Mouse (Mus musculus) limb, embryonic 15.5 days (tissue): ENCODE results near the gene Rfx2. TPM values are rescaled to one million over a fixed set of nuclear protein-coding genes. Genes with fewer than 3 reads are reported as not detected.
A peak's percentile ranks its signal among the peaks of the same experiment; 100 is the strongest.

Experiments
- ATAC-seq: fragments of 200-750 bp; cut with Nextera tagmentation; 2 replicates; pipeline ENCODE4 v1.8.0; 2017; ENCODE audit warnings: low read depth, moderate TSS enrichment; ENCODE audit not compliant: insufficient number of reproducible peaks, low FRiP score, low TSS enrichment
- H3K27ac ChIP-seq: fragments of 300-500 bp; sonication (generic); 2 replicates; pipeline ENCODE4 v1.5.1; 2015; ENCODE audit warnings: moderate library complexity, mild to moderate bottlenecking, inconsistent platforms
- H3K27me3 ChIP-seq: fragments of 300-500 bp; sonication (generic); 2 replicates; pipeline ENCODE4 v1.6.1; 2015; ENCODE audit warnings: inconsistent platforms
- H3K36me3 ChIP-seq: fragments of 300-500 bp; sonication (generic); 2 replicates; pipeline ENCODE4 v1.6.1; 2015; ENCODE audit warnings: inconsistent platforms
- H3K4me1 ChIP-seq: fragments of 300-500 bp; sonication (generic); 2 replicates; pipeline ENCODE4 v1.6.1; 2015; ENCODE audit warnings: inconsistent platforms
- H3K4me2 ChIP-seq: fragments of 300-500 bp; sonication (generic); 2 replicates; pipeline ENCODE4 v1.6.1; 2015; ENCODE audit warnings: mild to moderate bottlenecking, inconsistent platforms
- H3K4me3 ChIP-seq: fragments of 300-500 bp; sonication (generic); 2 replicates; pipeline ENCODE4 v1.5.1; 2015; ENCODE audit warnings: mild to moderate bottlenecking, inconsistent platforms
- H3K9ac ChIP-seq: fragments of 300-500 bp; sonication (generic); 2 replicates; pipeline ENCODE4 v1.6.1; 2015; ENCODE audit warnings: inconsistent platforms
- H3K9me3 ChIP-seq: fragments of 300-500 bp; sonication (generic); 2 replicates; pipeline ENCODE4 v1.6.1; 2016; ENCODE audit warnings: inconsistent platforms
- WGBS: fragments of 180-500 bp; shearing (Covaris S2); methylation state at CpG from one replicate; pipeline ENCODE4 v1.1.7; 2015; 5-methylcytosine and 5-hydroxymethylcytosine counted together
- polyA plus RNA-seq: library from polyadenylated mRNA; unstranded; fragments of >200 nt; fragmentation: Nextera tagmentation; extraction: Ambion mirVana; gene quantifications from 2 replicates; pipeline ENCODE4 v1.2.1, GENCODE M21; 2015

Gene Rfx2
- 6.0 and 6.1 TPM in 2 replicates for polyA plus RNA-seq

DNA sequence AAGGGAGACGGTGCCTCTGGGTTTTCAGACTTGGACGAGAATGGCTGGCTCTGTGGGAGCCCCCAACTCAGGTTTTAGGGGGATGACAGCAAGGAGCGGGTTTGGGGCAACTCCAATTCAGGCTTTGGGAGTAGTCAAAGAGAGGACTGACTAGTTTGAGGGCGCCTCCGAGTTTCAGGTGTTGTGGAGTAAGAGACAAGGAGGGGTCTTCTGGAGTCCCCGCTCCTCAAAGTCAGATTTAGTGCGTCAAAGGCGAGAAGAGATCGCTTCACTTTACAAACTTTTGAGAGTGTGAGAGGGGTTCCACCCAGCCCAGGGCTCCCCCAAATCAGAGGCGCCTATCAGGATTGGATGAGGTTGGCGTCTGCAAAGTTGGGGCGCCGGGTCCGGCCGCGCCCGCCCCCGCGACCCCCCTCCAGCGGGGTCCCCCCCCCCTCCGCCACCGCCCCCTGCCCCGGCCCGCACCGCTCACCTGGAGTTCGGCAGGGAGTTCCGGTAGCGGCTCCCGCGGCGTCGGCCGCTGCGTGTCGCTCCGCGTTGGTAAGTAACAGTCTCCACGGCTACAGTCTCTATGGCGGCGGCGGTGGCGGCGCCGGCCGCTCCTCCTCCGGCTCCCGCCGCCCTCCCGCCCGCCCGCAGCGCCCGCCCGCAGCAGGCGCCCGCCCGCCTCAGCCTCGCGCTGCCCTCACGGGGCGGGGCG lies at the start of gene Rfx2:
TSS of gene Rfx2 (minus strand) at position 603 of the 700 bp plus-strand sequence.
- Histone ChIP-seq H3K27ac (no peak within 1 kb of the TSS), H3K9ac (peak within 1 kb of the TSS; percentile 37)
- WGBS, result under 1% methylated on average over 45 of the region's 62 CpGs

DNA sequence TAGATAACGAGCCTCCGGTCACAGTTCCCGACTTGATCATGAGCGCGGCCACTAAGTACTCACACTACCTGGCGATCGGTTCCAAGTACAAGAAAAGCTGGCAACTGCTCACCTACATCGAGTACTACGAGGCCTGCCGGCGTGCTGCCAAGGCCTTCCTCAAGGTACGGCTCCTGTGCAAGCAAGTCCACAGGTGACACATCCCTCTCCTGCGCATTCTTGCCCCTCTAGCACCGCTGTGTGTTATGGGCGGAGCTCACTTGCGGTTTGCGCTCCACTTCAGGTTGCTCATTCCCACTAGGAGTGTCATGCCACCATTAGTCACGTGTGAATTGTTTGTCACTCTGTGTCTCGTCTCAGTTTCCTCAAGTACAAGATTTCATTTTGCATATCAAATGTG lies 46.6 kb upstream of the Rfx2 start:
- Histone ChIP-seq H3K4me1 (no peaks in the 10 kb centered on the region), H3K27ac (no peak overlapping the region), H3K9me3 (no peaks in the 10 kb centered on the region), H3K9ac (no peak overlapping the region), H3K4me3 (no peak overlapping the region), H3K36me3 (no peaks in the 10 kb centered on the region), H3K27me3 (no peaks in the 10 kb centered on the region), H3K4me2 (no peak overlapping the region)
- 84% methylated on average over 19 of the region's 19 CpGs for WGBS
- ATAC-seq, result no peak

More for the DNA sequence above, at the start of gene Rfx2:
- Histone ChIP-seq H3K4me3 (peak within 1 kb of the TSS; percentile 67), H3K36me3 (no peaks in the 10 kb centered on the region), H3K4me1 (peaks cover 14% of the 10 kb centered on the region), H3K4me2 (peak within 1 kb of the TSS; percentile 88), H3K27me3 (peaks cover 22% of the 10 kb centered on the region), H3K9me3 (no peaks in the 10 kb centered on the region)
- no peak; the same call in 1 of the 2 replicates for ATAC-seq

DNA sequence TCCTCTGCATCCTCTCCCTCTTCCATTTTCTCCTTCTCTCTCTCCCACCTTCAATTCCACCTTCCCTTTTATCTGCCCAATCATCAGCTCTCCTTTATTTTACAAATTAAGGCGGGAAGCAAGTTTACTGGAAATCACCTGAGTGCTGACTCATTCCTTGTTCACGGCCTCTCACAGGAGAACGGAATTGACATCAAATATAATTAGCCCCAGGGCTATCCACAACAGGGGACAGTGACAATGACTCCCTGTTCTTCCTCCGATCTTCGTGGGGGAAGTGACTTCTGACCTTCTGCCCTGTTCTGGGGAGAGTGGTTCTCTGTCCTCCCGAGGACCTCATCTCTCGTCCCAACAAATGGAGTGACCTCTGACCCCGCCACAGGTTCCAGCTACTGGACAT lies 46.2 kb upstream of the Rfx2 start:
- ATAC-seq, result no peak
- Histone ChIP-seq H3K27ac (no peak overlapping the region), H3K9me3 (no peaks in the 10 kb centered on the region), H3K27me3 (no peaks in the 10 kb centered on the region), H3K4me3 (no peak overlapping the region), H3K4me1 (no peaks in the 10 kb centered on the region), H3K4me2 (no peak overlapping the region), H3K9ac (no peak overlapping the region), H3K36me3 (no peaks in the 10 kb centered on the region)
- 62% methylated on average over 8 of the region's 8 CpGs for WGBS

DNA sequence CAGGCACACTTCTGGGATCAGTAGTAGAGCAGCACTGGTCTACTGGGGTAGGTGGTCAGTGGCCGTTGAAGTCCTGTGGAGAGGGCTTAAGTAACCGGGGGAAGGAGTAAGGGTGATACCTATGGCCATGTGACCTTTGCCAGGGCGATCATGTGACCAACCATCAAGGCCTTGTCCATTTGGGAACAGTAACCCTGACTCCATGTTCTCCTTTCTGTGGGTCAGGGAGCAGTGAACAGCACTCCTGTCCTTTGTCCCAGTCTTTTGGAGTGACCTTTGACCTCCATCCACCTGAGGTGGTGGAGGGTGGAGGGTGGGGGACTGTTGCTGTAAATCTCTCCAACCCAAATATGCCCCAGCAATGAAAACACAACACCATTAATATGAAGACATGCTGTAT lies 45.7 kb upstream of the Rfx2 start:
- no peaks in the 10 kb centered on the region for H3K9me3 ChIP-seq
- no peaks in the 10 kb centered on the region for H3K4me1 ChIP-seq
- H3K4me3 ChIP-seq, result no peak overlapping the region
- no peaks in the 10 kb centered on the region for H3K27me3 ChIP-seq
- ATAC-seq, result no peak
- 85% methylated on average over 3 of the region's 3 CpGs for WGBS
- H3K27ac ChIP-seq, result no peak overlapping the region
- no peak overlapping the region for H3K9ac ChIP-seq
- H3K36me3 ChIP-seq, result no peaks in the 10 kb centered on the region
- H3K4me2 ChIP-seq, result no peak overlapping the region

DNA sequence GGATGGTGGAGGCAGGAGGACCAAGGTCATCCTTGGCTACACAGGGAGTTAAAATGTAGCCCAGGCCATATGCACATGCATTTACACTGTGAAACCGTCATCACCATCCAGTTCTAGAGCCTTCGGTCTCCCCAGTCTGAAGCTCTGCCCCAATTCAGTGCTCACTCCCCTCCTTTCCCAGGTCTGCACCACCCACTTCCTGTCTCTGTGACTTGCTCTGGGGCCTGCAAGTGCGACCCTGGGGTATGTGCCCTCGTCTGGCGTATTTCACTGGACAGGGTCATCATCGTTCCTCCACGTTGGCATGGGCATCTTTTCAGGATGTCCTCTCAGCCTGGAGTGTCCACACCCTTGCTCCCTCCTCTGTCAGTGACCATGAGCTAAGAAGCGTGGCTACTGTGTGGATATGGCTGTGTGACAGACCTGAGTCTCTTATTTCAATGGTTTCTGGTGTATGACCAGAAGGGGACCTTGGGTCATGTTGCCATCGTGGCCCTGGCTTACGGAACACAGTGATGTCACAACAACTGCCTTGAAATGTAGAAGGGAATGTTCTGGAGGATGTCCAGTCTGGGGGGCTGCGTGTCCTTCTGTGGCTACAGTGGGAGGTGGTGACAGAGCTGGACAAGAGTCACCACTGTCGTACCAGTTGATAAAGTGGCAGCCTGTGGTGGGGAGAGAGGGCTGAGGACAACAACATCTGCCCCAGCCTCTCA lies 44.3 kb upstream of the Rfx2 start, which contains the start of gene 1700061G19Rik:
TSS of gene 1700061G19Rik (plus strand) at position 542 of the 716 bp plus-strand sequence.
- Histone ChIP-seq H3K36me3 (no peaks in the 10 kb centered on the region), H3K9ac (no peak within 1 kb of the TSS), H3K9me3 (no peaks in the 10 kb centered on the region), H3K4me3 (no peak within 1 kb of the TSS), H3K27ac (no peak within 1 kb of the TSS), H3K4me2 (no peak within 1 kb of the TSS), H3K4me1 (no peaks in the 10 kb centered on the region), H3K27me3 (no peaks in the 10 kb centered on the region)
- no peak for ATAC-seq
- WGBS, result 76% methylated on average over 12 of the region's 12 CpGs

DNA sequence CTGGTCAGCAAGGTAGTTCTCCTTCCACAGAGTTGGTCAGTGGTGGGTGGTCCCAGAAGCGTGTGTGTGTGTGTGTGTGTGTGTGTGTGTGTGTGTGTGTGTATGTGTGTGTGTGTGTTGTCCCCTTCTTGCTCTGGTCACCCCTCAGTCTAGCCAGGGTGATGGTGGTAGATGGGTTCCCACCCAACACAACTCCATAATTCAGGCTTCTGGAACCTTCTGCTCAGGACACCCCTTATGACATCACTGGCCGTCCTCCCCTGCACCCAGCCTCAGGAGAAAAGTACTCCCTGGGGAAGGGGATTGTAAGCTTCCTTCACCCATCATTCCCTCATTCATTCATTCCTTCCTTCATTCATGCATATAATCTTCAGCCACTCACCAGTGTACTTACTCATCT lies 43.4 kb upstream of the Rfx2 start, which contains the start of gene Acsbg2:
TSS of gene Acsbg2 (minus strand) at position 211 of the 400 bp plus-strand sequence.
- no peaks in the 10 kb centered on the region for H3K27me3 ChIP-seq
- 0 out of 2 replicates have a peak, but pooled peaks cover 2% of the 10 kb centered on the region for H3K4me1 ChIP-seq
- no peak within 1 kb of the TSS for H3K4me2 ChIP-seq
- no peaks in the 10 kb centered on the region for H3K36me3 ChIP-seq
- 72% methylated on average over 2 of the region's 2 CpGs for WGBS
- no peaks in the 10 kb centered on the region for H3K9me3 ChIP-seq
- no peak within 1 kb of the TSS for H3K9ac ChIP-seq
- no peak within 1 kb of the TSS for H3K27ac ChIP-seq
- no peak for ATAC-seq
- no peak within 1 kb of the TSS for H3K4me3 ChIP-seq

DNA sequence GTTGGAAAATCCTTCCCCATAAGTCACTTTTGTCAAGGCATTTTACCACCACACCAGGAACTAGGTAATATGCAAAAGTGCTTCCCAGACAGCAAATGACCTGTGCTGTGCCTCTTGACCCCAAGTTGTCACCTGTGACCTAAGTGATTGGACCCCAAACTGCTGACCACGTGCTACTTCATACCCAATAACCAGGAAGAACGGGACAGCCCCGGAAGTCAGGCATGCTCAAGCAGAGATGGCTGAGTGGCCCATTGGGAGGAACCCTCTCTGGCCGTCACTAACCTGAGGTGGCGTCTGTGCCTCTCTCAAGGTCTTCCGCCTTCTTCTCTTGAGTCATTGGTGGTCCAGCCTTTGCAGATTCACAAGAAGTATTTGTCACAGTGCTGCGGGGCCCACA lies 41.7 kb upstream of the Rfx2 start:
- Histone ChIP-seq H3K4me3 (no peak overlapping the region), H3K27ac (no peak overlapping the region), H3K9ac (no peak overlapping the region), H3K9me3 (no peaks in the 10 kb centered on the region), H3K27me3 (no peaks in the 10 kb centered on the region), H3K4me1 (0 out of 2 replicates have a peak, but pooled peaks cover 2% of the 10 kb centered on the region), H3K36me3 (no peaks in the 10 kb centered on the region), H3K4me2 (no peak overlapping the region)
- no peak for ATAC-seq
- WGBS, result 77% methylated on average over 7 of the region's 7 CpGs

DNA sequence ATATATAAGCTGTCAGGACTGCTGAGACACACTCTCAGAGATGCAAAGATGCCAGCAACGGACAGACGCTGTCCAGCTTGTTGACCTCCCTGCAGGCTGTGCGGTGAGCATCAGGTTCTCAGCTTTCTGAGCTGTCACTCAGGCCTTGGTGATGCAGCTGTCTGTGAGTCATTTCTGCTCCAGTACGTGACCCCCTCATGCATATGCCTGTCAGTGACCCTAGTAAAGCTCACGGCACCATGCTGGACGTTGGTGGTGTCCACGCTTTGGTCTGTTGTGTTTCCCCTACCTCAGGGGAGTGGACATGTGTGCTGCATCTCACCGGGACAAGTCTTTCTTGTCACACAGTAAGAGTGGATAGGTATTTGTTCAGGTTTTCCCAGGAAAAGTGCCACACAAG lies 41.0 kb upstream of the Rfx2 start:
- Histone ChIP-seq H3K9me3 (no peaks in the 10 kb centered on the region), H3K4me2 (no peak overlapping the region), H3K27me3 (no peaks in the 10 kb centered on the region), H3K4me1 (0 out of 2 replicates have a peak, but pooled peaks cover 2% of the 10 kb centered on the region), H3K4me3 (no peak overlapping the region), H3K27ac (no peak overlapping the region), H3K36me3 (no peaks in the 10 kb centered on the region), H3K9ac (no peak overlapping the region)
- 77% methylated on average over 8 of the region's 8 CpGs for WGBS
- ATAC-seq, result no peak

DNA sequence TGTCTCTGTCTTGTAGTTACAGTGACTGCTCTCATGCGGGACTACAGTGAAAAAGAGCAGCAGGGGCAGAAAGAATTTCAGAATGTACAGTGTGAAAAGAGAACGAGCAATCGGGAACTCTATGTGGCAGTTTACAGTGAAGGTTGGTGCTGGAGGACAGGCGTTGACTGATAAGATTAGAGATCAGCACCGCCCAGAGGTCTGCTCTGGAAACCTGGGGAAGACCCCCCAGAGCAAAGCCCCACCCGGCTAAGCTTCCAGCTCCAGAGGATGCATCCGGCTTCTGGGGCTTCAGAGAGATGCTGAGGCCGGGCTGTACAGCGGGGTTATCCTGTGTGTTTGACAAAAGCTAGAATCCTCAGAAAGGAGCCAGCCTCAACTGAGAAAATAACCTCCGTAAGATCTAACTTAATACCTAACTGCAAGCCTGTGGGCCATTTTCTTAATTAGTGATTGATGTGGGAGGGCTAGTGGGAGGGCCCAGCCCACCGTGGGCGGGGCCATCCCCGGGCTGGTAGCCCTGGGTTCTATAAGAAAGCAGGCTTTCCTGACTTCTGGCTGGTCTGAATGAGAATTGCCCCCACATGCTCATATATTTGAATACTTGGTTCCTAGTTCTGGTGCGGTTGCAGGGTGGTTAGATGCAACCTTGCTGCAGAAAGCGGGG lies 39.6 kb upstream of the Rfx2 start:
- Histone ChIP-seq H3K4me3 (no peak overlapping the region), H3K9me3 (no peaks in the 10 kb centered on the region), H3K36me3 (no peaks in the 10 kb centered on the region), H3K4me2 (no peak overlapping the region), H3K27me3 (no peaks in the 10 kb centered on the region), H3K4me1 (peaks cover 6% of the 10 kb centered on the region; the same call in 1 of the 2 replicates), H3K27ac (no peak overlapping the region), H3K9ac (no peak overlapping the region)
- WGBS, result 66% methylated on average over 15 of the region's 15 CpGs
- no peak for ATAC-seq

DNA sequence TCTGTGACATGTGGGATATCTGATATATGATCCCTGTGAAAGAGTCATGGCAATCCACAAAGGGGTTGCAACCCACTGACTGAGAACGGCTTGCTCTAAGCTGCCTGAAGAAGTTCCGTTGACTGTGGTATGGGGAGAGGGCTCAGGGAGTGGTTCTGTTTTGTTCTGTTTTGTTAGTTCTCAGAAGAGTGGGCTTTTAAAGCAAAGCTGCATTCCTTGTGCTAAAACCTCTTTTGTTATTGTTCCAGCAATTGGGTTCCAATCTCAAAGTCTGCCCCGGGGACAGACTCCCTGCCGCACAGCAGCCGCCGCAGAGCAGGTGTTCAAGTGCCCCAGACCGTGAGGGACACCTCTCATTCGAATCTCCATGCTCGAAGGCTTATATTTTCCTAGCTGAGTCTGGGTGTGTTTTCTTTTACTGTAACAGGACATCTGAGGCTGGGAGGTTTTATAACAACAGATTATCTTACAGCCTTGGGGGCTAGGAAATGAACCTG lies 38.7 kb upstream of the Rfx2 start:
- no peak overlapping the region for H3K4me3 ChIP-seq
- peaks cover 7% of the 10 kb centered on the region; the same call in 1 of the 2 replicates for H3K4me1 ChIP-seq
- H3K36me3 ChIP-seq, result no peaks in the 10 kb centered on the region
- no peaks in the 10 kb centered on the region for H3K27me3 ChIP-seq
- no peaks in the 10 kb centered on the region for H3K9me3 ChIP-seq
- H3K4me2 ChIP-seq, result no peak overlapping the region
- WGBS, result 46% methylated on average over 9 of the region's 9 CpGs
- no peak overlapping the region for H3K27ac ChIP-seq
- H3K9ac ChIP-seq, result no peak overlapping the region
- no peak for ATAC-seq

DNA sequence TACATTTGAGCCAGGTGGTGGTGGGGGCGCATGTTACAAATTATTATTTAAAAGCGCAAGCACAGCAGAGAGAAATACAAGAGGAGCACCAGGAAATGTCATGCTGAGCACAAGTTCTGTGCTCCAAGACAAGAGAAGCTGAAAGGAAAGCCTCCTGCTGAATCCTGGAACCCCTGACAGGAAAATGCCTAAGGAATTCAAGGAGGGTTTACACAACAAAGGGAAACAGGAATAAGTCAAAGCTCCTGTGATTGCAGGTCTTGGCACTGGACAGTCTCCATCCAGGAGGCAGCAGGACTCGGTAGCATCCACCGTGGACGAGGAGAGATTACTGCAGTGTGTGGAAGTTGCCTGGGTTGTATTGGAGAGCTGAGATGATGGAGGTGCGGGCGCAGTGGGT lies 35.3 kb upstream of the Rfx2 start:
- Histone ChIP-seq H3K4me3 (no peak overlapping the region), H3K9me3 (no peaks in the 10 kb centered on the region), H3K9ac (no peak overlapping the region), H3K4me1 (peaks cover 7% of the 10 kb centered on the region; the same call in 1 of the 2 replicates), H3K27me3 (no peaks in the 10 kb centered on the region), H3K36me3 (no peaks in the 10 kb centered on the region), H3K4me2 (no peak overlapping the region), H3K27ac (no peak overlapping the region)
- ATAC-seq, result no peak
- WGBS, result 72% methylated on average over 7 of the region's 7 CpGs
